Mouse (Mus musculus) limb, embryonic 10.5 days (tissue): ENCODE data around the gene Unc13b. TPM values are rescaled to one million over a fixed set of nuclear protein-coding genes. Genes with fewer than 3 reads are reported as not detected.

Experiments
- DNase-seq: peaks from one replicate; pipeline ENCODE4 v3.0.0-alpha.2; 2017; ENCODE audit warnings: low spot score
- H3K27ac ChIP-seq: fragments of 300-500 bp; sonication (generic); 2 replicates; pipeline ENCODE4 v1.5.1; 2016; ENCODE audit warnings: mild to moderate bottlenecking
- H3K27me3 ChIP-seq: fragments of 300-500 bp; sonication (generic); 2 replicates; pipeline ENCODE4 v1.6.1; 2016; ENCODE audit warnings: low read depth, mild to moderate bottlenecking; ENCODE audit not compliant: poor library complexity, severe bottlenecking
- H3K36me3 ChIP-seq: fragments of 300-500 bp; sonication (generic); 2 replicates; pipeline ENCODE4 v1.6.1; 2016; ENCODE audit warnings: mild to moderate bottlenecking, moderate library complexity
- H3K4me1 ChIP-seq: fragments of 300-500 bp; sonication (generic); 2 replicates; pipeline ENCODE4 v1.6.1; 2016
- H3K4me3 ChIP-seq: fragments of 300-500 bp; sonication (generic); 2 replicates; pipeline ENCODE4 v1.5.1; 2016; ENCODE audit warnings: mild to moderate bottlenecking, moderate library complexity
- H3K9me3 ChIP-seq: fragments of 300-500 bp; sonication (generic); replicated peaks from 2 replicates; pipeline ENCODE4 v1.6.1; 2016; ENCODE audit warnings: mild to moderate bottlenecking
- WGBS: fragments of 180-500 bp; shearing (Covaris S2); methylation state at CpG from one replicate; pipeline ENCODE4 v1.1.7; 2016; 5-methylcytosine and 5-hydroxymethylcytosine counted together
- polyA plus RNA-seq: library from polyadenylated mRNA; unstranded; fragments of >200 nt; fragmentation: Nextera tagmentation; extraction: Ambion mirVana; gene quantifications from 2 replicates; pipeline ENCODE4 v1.2.1, GENCODE M21; 2016

Unc13b gene
- polyA plus RNA-seq, 1 experiment from 2014 or later: 2.1 TPM

GRCm38 (mm10) chr4:43217997-43218396, 159.2 kb downstream of the Unc13b start:
- no peak for DNase-seq
- H3K4me1 ChIP-seq: no peaks in the 10 kb centered on the region
- 98% methylated on average over 1 of the region's 1 CpGs for WGBS
- H3K9me3 ChIP-seq: no peaks in the 10 kb centered on the region
- H3K27ac ChIP-seq: no peak overlapping the region
- H3K4me3 ChIP-seq: no peak overlapping the region
- no peaks in the 10 kb centered on the region for H3K27me3 ChIP-seq
- no peaks in the 10 kb centered on the region for H3K36me3 ChIP-seq

- no peaks in the 10 kb centered on the region for H3K9me3 ChIP-seq
- 96% methylated on average over 3 of the region's 3 CpGs for WGBS
- no peaks in the 10 kb centered on the region for H3K4me1 ChIP-seq
- H3K27ac ChIP-seq: no peak overlapping the region
- H3K27me3 ChIP-seq: no peaks in the 10 kb centered on the region
- no peaks in the 10 kb centered on the region for H3K36me3 ChIP-seq
- no peak overlapping the region for H3K4me3 ChIP-seq
- DNase-seq: no peak
Observed at GRCm38 (mm10) chr4:43231821-43232220, 173.1 kb downstream of the Unc13b start.

DNA sequence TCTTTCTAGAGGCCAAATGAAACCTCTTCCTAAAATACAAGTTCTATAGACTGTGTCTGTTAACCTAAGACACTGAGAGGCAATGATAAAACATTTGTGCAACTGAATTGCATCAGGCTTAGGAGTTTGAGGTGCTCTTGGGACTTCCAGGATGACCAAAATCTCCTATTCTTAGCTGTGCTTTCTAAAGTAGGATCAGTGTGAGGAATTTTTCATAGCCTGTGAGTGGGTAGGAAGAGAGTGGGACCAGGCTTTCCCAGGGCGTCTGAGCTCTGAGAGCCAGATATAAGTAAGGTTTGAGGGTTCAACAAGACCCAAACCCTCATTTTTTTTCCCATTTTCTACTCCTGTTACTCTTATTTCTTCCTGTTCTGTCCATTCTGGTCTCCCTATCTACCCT, 174.2 kb downstream of the Unc13b start:
- no peak for DNase-seq
- Histone ChIP-seq H3K4me1 (no peaks in the 10 kb centered on the region), H3K36me3 (no peaks in the 10 kb centered on the region), H3K9me3 (no peaks in the 10 kb centered on the region), H3K27me3 (no peaks in the 10 kb centered on the region), H3K27ac (no peak overlapping the region), H3K4me3 (no peak overlapping the region)
- WGBS: 79% methylated on average over 1 of the region's 1 CpGs

DNA sequence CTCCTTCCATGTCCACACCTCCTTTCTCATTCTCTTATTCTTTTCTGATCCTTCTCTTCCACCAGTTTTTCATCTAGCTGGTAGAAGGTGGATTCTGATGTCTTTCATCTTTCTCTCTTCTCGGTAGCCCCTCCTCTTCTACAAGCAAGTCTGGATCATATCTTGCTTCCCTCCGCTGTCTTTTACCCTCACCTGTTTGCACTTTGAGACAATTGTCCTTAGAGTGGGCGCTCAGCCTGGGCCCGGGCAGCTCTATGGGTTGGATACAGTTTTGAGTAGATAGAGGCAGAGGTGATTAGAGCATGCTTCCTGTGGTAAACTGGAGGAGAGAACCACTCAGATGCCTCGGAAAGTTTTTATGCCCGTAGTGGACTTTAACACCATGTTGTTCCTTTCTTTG, 174.7 kb downstream of the Unc13b start:
- H3K9me3 ChIP-seq: no peaks in the 10 kb centered on the region
- no peak overlapping the region for H3K27ac ChIP-seq
- no peaks in the 10 kb centered on the region for H3K27me3 ChIP-seq
- H3K4me1 ChIP-seq: no peaks in the 10 kb centered on the region
- no peak overlapping the region for H3K4me3 ChIP-seq
- H3K36me3 ChIP-seq: no peaks in the 10 kb centered on the region
- WGBS: 84% methylated on average over 6 of the region's 6 CpGs
- no peak for DNase-seq

- H3K36me3 ChIP-seq: no peaks in the 10 kb centered on the region
- H3K27me3 ChIP-seq: no peaks in the 10 kb centered on the region
- peaks cover 3% of the 10 kb centered on the region; the same call in 1 of the 2 replicates for H3K4me1 ChIP-seq
- no peak for DNase-seq
- H3K27ac ChIP-seq: no peak overlapping the region
- no peaks in the 10 kb centered on the region for H3K9me3 ChIP-seq
- 89% methylated on average over 9 of the region's 9 CpGs for WGBS
- H3K4me3 ChIP-seq: no peak overlapping the region
Observed at GRCm38 (mm10) chr4:43236898-43237297, 178.1 kb downstream of the Unc13b start.

GRCm38 (mm10) chr4:43240716-43241115, 182.0 kb downstream of the Unc13b start:
- no peak overlapping the region for H3K4me3 ChIP-seq
- no peak overlapping the region for H3K27ac ChIP-seq

DNA sequence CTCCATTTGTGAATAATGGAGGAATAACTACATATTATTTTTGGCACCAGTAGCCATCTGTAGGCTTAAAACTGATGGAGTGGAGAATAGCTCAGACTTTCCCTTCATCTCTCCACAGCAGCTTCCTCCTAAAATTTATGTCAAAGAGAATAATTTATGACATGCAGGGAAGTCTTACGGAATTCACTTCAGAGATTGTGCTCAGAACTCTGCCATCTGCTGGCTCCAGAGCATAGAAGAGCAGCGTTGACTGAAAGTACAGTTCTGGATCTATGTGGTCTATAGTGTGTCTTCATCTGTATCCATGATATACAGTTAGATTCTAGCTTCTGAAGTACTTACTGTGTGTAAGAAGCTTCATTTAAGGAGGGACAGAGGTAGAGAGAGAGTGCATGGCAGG, 185.3 kb downstream of the Unc13b start:
- 55% methylated on average over 2 of the region's 2 CpGs for WGBS
- H3K36me3 ChIP-seq: no peaks in the 10 kb centered on the region
- no peak for DNase-seq

More at GRCm38 (mm10) chr4:43240716-43241115, 182.0 kb downstream of the Unc13b start:
- no peaks in the 10 kb centered on the region for H3K27me3 ChIP-seq
- no peaks in the 10 kb centered on the region for H3K36me3 ChIP-seq
- 81% methylated on average over 1 of the region's 1 CpGs for WGBS
- H3K4me1 ChIP-seq: peaks cover 3% of the 10 kb centered on the region; the same call in 1 of the 2 replicates
- H3K9me3 ChIP-seq: no peaks in the 10 kb centered on the region
- DNase-seq: no peak

DNA sequence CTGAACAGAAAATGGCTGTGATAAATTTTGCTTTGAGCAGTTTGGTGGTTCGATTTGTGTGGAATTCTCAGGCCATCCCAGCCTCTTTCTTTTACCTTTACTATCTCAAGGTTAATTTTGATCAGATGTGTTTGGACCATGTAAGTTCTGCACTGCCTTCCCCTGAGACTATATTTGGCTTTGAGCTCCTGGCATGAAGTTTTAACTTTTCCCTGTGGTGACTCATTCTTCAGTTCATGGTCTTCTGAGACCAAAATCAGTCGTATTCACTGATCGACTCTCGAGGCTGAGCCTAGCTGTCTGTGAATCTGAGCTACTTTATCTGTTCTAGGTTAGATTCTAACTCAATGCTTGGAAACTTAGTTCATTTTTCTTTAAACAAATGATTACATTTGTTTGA, 187.0 kb downstream of the Unc13b start:
- Histone ChIP-seq H3K36me3 (no peaks in the 10 kb centered on the region), H3K27me3 (no peaks in the 10 kb centered on the region), H3K27ac (no peak overlapping the region), H3K9me3 (no peaks in the 10 kb centered on the region), H3K4me3 (no peak overlapping the region), H3K4me1 (peaks cover 7% of the 10 kb centered on the region)
- no peak for DNase-seq
- WGBS: 88% methylated on average over 4 of the region's 4 CpGs

More for the DNA sequence above, 185.3 kb downstream of the Unc13b start:
- H3K4me1 ChIP-seq: peaks cover 8% of the 10 kb centered on the region
- H3K4me3 ChIP-seq: no peak overlapping the region
- H3K27ac ChIP-seq: no peak overlapping the region
- H3K9me3 ChIP-seq: no peaks in the 10 kb centered on the region
- no peaks in the 10 kb centered on the region for H3K27me3 ChIP-seq

GRCm38 (mm10) chr4:43248026-43248425, 189.3 kb downstream of the Unc13b start:
- no peak overlapping the region for H3K27ac ChIP-seq
- H3K27me3 ChIP-seq: no peaks in the 10 kb centered on the region
- H3K9me3 ChIP-seq: no peaks in the 10 kb centered on the region
- H3K4me1 ChIP-seq: peaks cover 4% of the 10 kb centered on the region; the same call in 1 of the 2 replicates
- 75% methylated on average over 7 of the region's 7 CpGs for WGBS
- no peaks in the 10 kb centered on the region for H3K36me3 ChIP-seq
- DNase-seq: no peak
- no peak overlapping the region for H3K4me3 ChIP-seq

- Histone ChIP-seq H3K27ac (no peak overlapping the region), H3K4me3 (no peak overlapping the region), H3K27me3 (no peaks in the 10 kb centered on the region), H3K36me3 (no peaks in the 10 kb centered on the region), H3K9me3 (no peaks in the 10 kb centered on the region), H3K4me1 (peaks cover 4% of the 10 kb centered on the region; the same call in 1 of the 2 replicates)
- DNase-seq: no peak
- WGBS: 82% methylated on average over 2 of the region's 2 CpGs
Observed at GRCm38 (mm10) chr4:43248909-43249308, 190.2 kb downstream of the Unc13b start.

GRCm38 (mm10) chr4:43251269-43251668, 192.5 kb downstream of the Unc13b start:
- Histone ChIP-seq H3K4me3 (no peak overlapping the region), H3K27me3 (no peaks in the 10 kb centered on the region), H3K9me3 (no peaks in the 10 kb centered on the region), H3K4me1 (peaks cover 4% of the 10 kb centered on the region; the same call in 1 of the 2 replicates), H3K36me3 (no peaks in the 10 kb centered on the region), H3K27ac (no peak overlapping the region)
- no peak for DNase-seq
- WGBS: 80% methylated on average over 6 of the region's 6 CpGs

DNA sequence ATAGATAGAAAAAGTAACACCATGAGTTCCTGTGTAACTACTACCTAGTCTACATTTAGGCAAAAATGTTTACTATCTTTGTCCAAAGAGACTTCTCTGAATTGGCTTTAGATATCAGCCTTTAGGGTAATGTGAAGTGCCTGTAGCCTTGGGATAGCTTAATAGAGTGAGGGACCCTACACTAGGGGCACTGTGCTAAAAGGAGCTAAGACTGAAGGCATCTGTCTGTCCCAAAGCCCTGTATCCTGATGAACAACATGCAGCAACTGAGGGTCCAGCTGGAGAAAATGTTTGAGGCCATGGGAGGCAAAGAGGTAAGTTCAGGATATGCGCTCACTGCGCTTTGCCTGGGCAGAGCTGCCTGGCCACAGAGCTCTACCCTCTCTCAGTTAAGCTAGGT, 198.3 kb downstream of the Unc13b start:
- H3K27me3 ChIP-seq: no peaks in the 10 kb centered on the region
- H3K4me3 ChIP-seq: no peak overlapping the region
- peaks cover 20% of the 10 kb centered on the region for H3K4me1 ChIP-seq
- no peak overlapping the region for H3K27ac ChIP-seq
- no peaks in the 10 kb centered on the region for H3K9me3 ChIP-seq
- H3K36me3 ChIP-seq: no peaks in the 10 kb centered on the region
- WGBS: 87% methylated on average over 2 of the region's 2 CpGs
- DNase-seq: no peak

- DNase-seq: no peak
- Histone ChIP-seq H3K27ac (no peak overlapping the region), H3K4me3 (no peak overlapping the region), H3K9me3 (no peaks in the 10 kb centered on the region), H3K4me1 (peaks cover 20% of the 10 kb centered on the region), H3K27me3 (no peaks in the 10 kb centered on the region), H3K36me3 (no peaks in the 10 kb centered on the region)
- 93% methylated on average over 4 of the region's 4 CpGs for WGBS
Observed at GRCm38 (mm10) chr4:43258556-43258955, 199.8 kb downstream of the Unc13b start.

DNA sequence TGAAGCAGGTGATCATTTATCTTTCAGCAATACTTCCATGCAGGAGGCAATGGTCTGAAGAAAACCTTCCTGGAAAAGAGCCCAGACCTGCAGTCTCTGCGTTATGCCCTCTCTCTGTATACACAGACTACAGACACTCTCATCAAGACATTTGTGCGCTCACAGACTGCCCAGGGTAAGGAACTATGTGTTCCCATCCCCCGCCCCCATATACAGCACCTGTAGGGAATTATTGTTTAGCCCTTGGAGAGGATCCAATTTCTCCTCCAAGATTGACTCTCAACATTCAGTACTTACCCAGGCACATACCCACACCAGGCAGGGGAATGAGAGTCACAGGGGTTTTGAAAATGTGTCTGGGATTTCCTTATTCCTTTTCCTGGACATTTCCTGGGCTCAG, 200.7 kb downstream of the Unc13b start:
- no peaks in the 10 kb centered on the region for H3K9me3 ChIP-seq
- no peak for DNase-seq
- no peaks in the 10 kb centered on the region for H3K27me3 ChIP-seq
- no peak overlapping the region for H3K4me3 ChIP-seq
- no peak overlapping the region; the same call in 1 of the 2 replicates for H3K27ac ChIP-seq
- H3K36me3 ChIP-seq: no peaks in the 10 kb centered on the region
- H3K4me1 ChIP-seq: peaks cover 20% of the 10 kb centered on the region
- WGBS: 83% methylated on average over 3 of the region's 3 CpGs
